Mouse (Mus musculus): ENCODE data around the gene Cacna1a. TPM values are rescaled to one million over a fixed set of nuclear protein-coding genes. Genes with fewer than 3 reads are reported as not detected.

Gene Cacna1a
- total and polyA plus RNA-seq, 2 experiments from 2014 or later = 16.5 to 70.5 TPM

- Histone ChIP-seq H3K27ac (peak overlapping the region; percentile 15; the same call in 1 of the 2 replicates), H3K36me3 (ENCODE audit: insufficient read depth, low read length) (no peaks in the 10 kb centered on the region), H3K4me1 (ENCODE audit: insufficient read depth, low read length) (peaks cover 20% of the 10 kb centered on the region), H3K4me2 (ENCODE audit: low read depth, low read length) (peak overlapping the region; percentile 80), H3K9me3 (ENCODE audit: low read length) (no peaks in the 10 kb centered on the region), H3K4me3 (ENCODE audit: low read length) (peak overlapping the region; percentile 66), H3K9ac (replicated peaks; ENCODE audit: low read length) (peak overlapping the region; percentile 76; the same call in 1 of the 2 replicates), H3K27me3 (ENCODE audit: insufficient read depth, low read length) (no peaks in the 10 kb centered on the region)
- WGBS = 56% methylated on average over 6 of the region's 6 CpGs
- DNase-seq (ENCODE audit: low spot score) (no peak), ATAC-seq (no peak)
- TF ChIP-seq CTCF (IDR thresholded peaks at IDR 0.05; ENCODE audit: low read depth) = no peak
Measured at GRCm38 (mm10) chr8:84416915-84417314, 28.7 kb downstream of the Cacna1a start.

GRCm38 (mm10) chr8:84417840-84418239 is 29.6 kb downstream of the Cacna1a start:
- H3K4me2 ChIP-seq (ENCODE audit: low read depth, low read length) = peak overlapping the region; percentile 80
- 34% methylated on average over 5 of the region's 5 CpGs for WGBS
- H3K4me1 ChIP-seq (ENCODE audit: insufficient read depth, low read length) = peaks cover 20% of the 10 kb centered on the region
- H3K9me3 ChIP-seq (ENCODE audit: low read length) = no peaks in the 10 kb centered on the region
- 0 out of 2 replicates have a peak overlapping the region, but pooled peaks have one; percentile 76 for H3K9ac ChIP-seq (replicated peaks; ENCODE audit: low read length)
- TF ChIP-seq CTCF (IDR thresholded peaks at IDR 0.05; ENCODE audit: low read depth) = peak; percentile 36
- no peak for ATAC-seq
- H3K4me3 ChIP-seq (ENCODE audit: low read length) = peak overlapping the region; percentile 66; the same call in 1 of the 2 replicates
- DNase-seq (ENCODE audit: low spot score) = peak; percentile 47
- no peaks in the 10 kb centered on the region for H3K27me3 ChIP-seq (ENCODE audit: insufficient read depth, low read length)
- no peak overlapping the region for H3K27ac ChIP-seq
- no peaks in the 10 kb centered on the region for H3K36me3 ChIP-seq (ENCODE audit: insufficient read depth, low read length)

- ATAC-seq = no peak
- 81% methylated on average over 3 of the region's 3 CpGs for WGBS
- Histone ChIP-seq H3K4me2 (ENCODE audit: low read depth, low read length) (no peak overlapping the region), H3K27ac (no peak overlapping the region), H3K4me3 (ENCODE audit: low read length) (no peak overlapping the region), H3K4me1 (ENCODE audit: insufficient read depth, low read length) (no peaks in the 10 kb centered on the region), H3K27me3 (ENCODE audit: insufficient read depth, low read length) (no peaks in the 10 kb centered on the region), H3K9ac (replicated peaks; ENCODE audit: low read length) (no peak overlapping the region), H3K9me3 (ENCODE audit: low read length) (no peaks in the 10 kb centered on the region), H3K36me3 (ENCODE audit: insufficient read depth, low read length) (no peaks in the 10 kb centered on the region)
- no peak for DNase-seq (ENCODE audit: low spot score)
- TF ChIP-seq CTCF (IDR thresholded peaks at IDR 0.05; ENCODE audit: low read depth) = no peak
Measured at GRCm38 (mm10) chr8:84424426-84424825, 36.2 kb downstream of the Cacna1a start.

- no peaks in the 10 kb centered on the region for H3K27me3 ChIP-seq (ENCODE audit: insufficient read depth, low read length)
- WGBS = 75% methylated on average over 7 of the region's 7 CpGs
- no peak for DNase-seq (ENCODE audit: low spot score)
Measured at GRCm38 (mm10) chr8:84426087-84426486, 37.8 kb downstream of the Cacna1a start.

GRCm38 (mm10) chr8:84426582-84426981 is 38.3 kb downstream of the Cacna1a start:
- H3K4me3 ChIP-seq (ENCODE audit: low read length) = no peak overlapping the region
- H3K9ac ChIP-seq (replicated peaks; ENCODE audit: low read length) = no peak overlapping the region
- ATAC-seq (no peak), DNase-seq (ENCODE audit: low spot score) (no peak)
- H3K27me3 ChIP-seq (ENCODE audit: insufficient read depth, low read length) = no peaks in the 10 kb centered on the region
- no peak overlapping the region for H3K4me2 ChIP-seq (ENCODE audit: low read depth, low read length)
- H3K36me3 ChIP-seq (ENCODE audit: insufficient read depth, low read length) = no peaks in the 10 kb centered on the region
- no peaks in the 10 kb centered on the region for H3K4me1 ChIP-seq (ENCODE audit: insufficient read depth, low read length)
- TF ChIP-seq CTCF (IDR thresholded peaks at IDR 0.05; ENCODE audit: low read depth) = no peak
- no peaks in the 10 kb centered on the region for H3K9me3 ChIP-seq (ENCODE audit: low read length)
- no peak overlapping the region for H3K27ac ChIP-seq
- WGBS = 72% methylated on average over 8 of the region's 8 CpGs

More at GRCm38 (mm10) chr8:84426087-84426486, 37.8 kb downstream of the Cacna1a start:
- Histone ChIP-seq H3K36me3 (ENCODE audit: insufficient read depth, low read length) (no peaks in the 10 kb centered on the region), H3K9ac (replicated peaks; ENCODE audit: low read length) (no peak overlapping the region), H3K4me3 (ENCODE audit: low read length) (no peak overlapping the region), H3K9me3 (ENCODE audit: low read length) (no peaks in the 10 kb centered on the region), H3K4me1 (ENCODE audit: insufficient read depth, low read length) (no peaks in the 10 kb centered on the region), H3K4me2 (ENCODE audit: low read depth, low read length) (no peak overlapping the region), H3K27ac (no peak overlapping the region)
- no peak for TF ChIP-seq CTCF (IDR thresholded peaks at IDR 0.05; ENCODE audit: low read depth)
- no peak for ATAC-seq

- Histone ChIP-seq H3K4me1 (ENCODE audit: insufficient read depth, low read length) (no peaks in the 10 kb centered on the region), H3K27ac (no peak overlapping the region), H3K27me3 (ENCODE audit: insufficient read depth, low read length) (no peaks in the 10 kb centered on the region), H3K9ac (replicated peaks; ENCODE audit: low read length) (no peak overlapping the region), H3K9me3 (ENCODE audit: low read length) (no peaks in the 10 kb centered on the region), H3K4me2 (ENCODE audit: low read depth, low read length) (no peak overlapping the region), H3K36me3 (ENCODE audit: insufficient read depth, low read length) (no peaks in the 10 kb centered on the region), H3K4me3 (ENCODE audit: low read length) (no peak overlapping the region)
- WGBS = 63% methylated on average over 5 of the region's 5 CpGs
- ATAC-seq (no peak), DNase-seq (ENCODE audit: low spot score) (no peak)
- no peak for TF ChIP-seq CTCF (IDR thresholded peaks at IDR 0.05; ENCODE audit: low read depth)
Measured at GRCm38 (mm10) chr8:84428034-84428433, 39.8 kb downstream of the Cacna1a start.

- Histone ChIP-seq H3K9me3 (ENCODE audit: low read length) (no peaks in the 10 kb centered on the region), H3K4me3 (ENCODE audit: low read length) (no peak overlapping the region), H3K4me1 (ENCODE audit: insufficient read depth, low read length) (no peaks in the 10 kb centered on the region), H3K27ac (no peak overlapping the region), H3K36me3 (ENCODE audit: insufficient read depth, low read length) (no peaks in the 10 kb centered on the region), H3K4me2 (ENCODE audit: low read depth, low read length) (no peak overlapping the region), H3K9ac (replicated peaks; ENCODE audit: low read length) (no peak overlapping the region), H3K27me3 (ENCODE audit: insufficient read depth, low read length) (no peaks in the 10 kb centered on the region)
- TF ChIP-seq CTCF (IDR thresholded peaks at IDR 0.05; ENCODE audit: low read depth) = no peak
- ATAC-seq (no peak), DNase-seq (ENCODE audit: low spot score) (no peak)
- WGBS = 19% methylated on average over 4 of the region's 4 CpGs
Measured at GRCm38 (mm10) chr8:84429014-84429413, 40.8 kb downstream of the Cacna1a start.

Measured in hindbrain, postnatal 0 days (tissue).